Mouse (Mus musculus) heart, postnatal 0 days (tissue): ENCODE measurements around the gene Rbp4.

Experiments used
- CTCF ChIP-seq: IDR thresholded peaks from 2 replicates; pipeline ENCODE4 v1.5.1; 2016; ENCODE audit warnings: antibody characterized with exemption, control low read depth, low read depth
- EP300 ChIP-seq: IDR thresholded peaks from 2 replicates; pipeline ENCODE4 v1.6.1; 2016; ENCODE audit warnings: antibody characterized with exemption, low read depth

- TF ChIP-seq EP300 (no peak), CTCF (no peak)
Observed at GRCm38 (mm10) chr19:38109506-38110242, 15.4 kb downstream of the Rbp4 start.
